Mouse (Mus musculus) hindbrain, embryonic 11.5 days (tissue): Measurements from ENCODE around the gene Gm26602. TPM values are rescaled to one million over a fixed set of nuclear protein-coding genes. Genes with fewer than 3 reads are reported as not detected.
A peak's percentile ranks its signal among the peaks of the same experiment; 100 is the strongest.
"Not testable (repeated sequence)": the region's sequence is repeated elsewhere in the genome, so short reads cannot be mapped to it uniquely, and the experiment has no call there.

Experiments used
- ATAC-seq: fragments of 200-750 bp; cut with Nextera tagmentation; 2 replicates; pipeline ENCODE4 v1.8.0; 2017; ENCODE audit warnings: mild to moderate bottlenecking, moderate TSS enrichment, moderate library complexity; ENCODE audit not compliant: low FRiP score
- DNase-seq: peaks from one replicate; pipeline ENCODE4 v3.0.0-alpha.2; 2015; ENCODE audit warnings: low spot score
- H3K27ac ChIP-seq: fragments of 300-500 bp; sonication (generic); 2 replicates; pipeline ENCODE4 v1.5.1; 2014; ENCODE audit warnings: mild to moderate bottlenecking, low read depth, low read length
- H3K27me3 ChIP-seq: fragments of 300-500 bp; sonication (generic); 2 replicates; pipeline ENCODE4 v1.6.1; 2014; ENCODE audit warnings: mild to moderate bottlenecking, low read length, moderate library complexity, mixed read lengths; ENCODE audit not compliant: control insufficient read depth, insufficient read depth
- H3K36me3 ChIP-seq: fragments of 300-500 bp; sonication (generic); 2 replicates; pipeline ENCODE4 v1.6.1; 2014; ENCODE audit warnings: mild to moderate bottlenecking, low read length, moderate library complexity, mixed read lengths; ENCODE audit not compliant: control insufficient read depth, insufficient read depth
- H3K4me1 ChIP-seq: fragments of 300-500 bp; sonication (generic); replicated peaks from 2 replicates; pipeline ENCODE4 v1.6.1; 2014; ENCODE audit warnings: low read length, mixed read lengths; ENCODE audit not compliant: control insufficient read depth, insufficient read depth
- H3K4me2 ChIP-seq: fragments of 300-500 bp; sonication (generic); replicated peaks from 2 replicates; pipeline ENCODE4 v1.6.1; 2014; ENCODE audit warnings: mild to moderate bottlenecking, low read depth, low read length
- H3K4me3 ChIP-seq: fragments of 300-500 bp; sonication (generic); 2 replicates; pipeline ENCODE4 v1.5.1; 2014; ENCODE audit warnings: low read depth, low read length
- H3K9ac ChIP-seq: fragments of 300-500 bp; sonication (generic); 2 replicates; pipeline ENCODE4 v1.6.1; 2014; ENCODE audit warnings: low read depth, low read length
- H3K9me3 ChIP-seq: fragments of 300-500 bp; sonication (generic); 2 replicates; pipeline ENCODE4 v1.6.1; 2016; ENCODE audit warnings: low read length; ENCODE audit not compliant: control insufficient read depth
- WGBS: fragments of 180-500 bp; shearing (Covaris S2); extraction: QIAGEN DNeasy Blood & Tissue Kit; methylation state at CpG from one replicate; pipeline ENCODE4 v1.1.7; 2014; 5-methylcytosine and 5-hydroxymethylcytosine counted together
- polyA plus RNA-seq: library from polyadenylated mRNA; unstranded; fragments of >200 nt; fragmentation: Nextera tagmentation; extraction: Ambion mirVana; gene quantifications from 2 replicates; pipeline ENCODE4 v1.2.1, GENCODE M21; 2014

Gm26602 gene
- polyA plus RNA-seq, 1 experiment from 2014 or later = 25.3 TPM

DNA sequence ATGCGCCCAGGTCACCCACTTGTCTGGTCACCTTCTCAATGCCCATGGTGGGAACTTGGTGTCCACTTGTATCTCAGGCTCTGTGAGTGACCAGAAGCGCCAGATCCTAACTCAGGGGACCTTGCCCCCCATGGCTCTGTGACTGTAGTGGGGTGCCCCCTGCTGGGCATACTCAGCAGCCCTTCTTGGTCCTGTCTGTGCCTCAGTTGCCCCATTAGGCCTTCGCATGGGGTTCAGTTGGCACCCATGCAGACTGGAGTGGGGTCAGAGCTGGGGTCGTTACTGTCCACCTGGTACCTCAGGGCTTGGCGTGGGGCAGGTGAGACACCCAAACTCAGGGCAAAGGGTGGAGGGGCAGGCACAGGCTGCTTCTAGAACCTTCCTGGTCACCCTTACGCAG is 43.3 kb downstream of the Gm26602 start:
- H3K9me3 ChIP-seq = no peaks in the 10 kb centered on the region
- H3K4me2 ChIP-seq = no peak overlapping the region
- H3K4me1 ChIP-seq = no peaks in the 10 kb centered on the region
- no peaks in the 10 kb centered on the region for H3K27me3 ChIP-seq
- no peak overlapping the region for H3K9ac ChIP-seq
- no peak overlapping the region for H3K4me3 ChIP-seq
- no peak overlapping the region for H3K27ac ChIP-seq
- H3K36me3 ChIP-seq = 0 out of 2 replicates have a peak, but pooled peaks cover 6% of the 10 kb centered on the region
- DNase-seq = no peak
- no peak for ATAC-seq
- 86% methylated on average over 6 of the region's 6 CpGs for WGBS

DNA sequence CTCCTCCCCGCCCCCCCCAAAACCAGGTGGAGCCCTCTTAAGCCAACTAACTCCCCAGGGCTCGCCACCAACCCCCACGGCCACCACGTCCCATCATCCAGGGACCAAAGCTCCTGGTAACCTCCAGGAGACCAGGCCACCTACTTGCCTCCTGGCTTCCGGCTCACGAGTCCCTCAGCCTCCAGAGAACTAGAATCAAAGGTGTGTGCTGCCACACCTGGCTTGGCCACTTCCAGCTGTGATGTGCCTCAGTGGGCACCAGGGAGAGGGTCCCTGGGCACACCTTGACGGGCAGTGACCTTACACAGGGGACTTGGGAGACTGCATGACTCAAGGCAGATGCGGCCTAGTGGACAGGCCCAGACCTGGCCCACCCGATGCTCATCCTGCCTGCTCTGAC is 45.0 kb downstream of the Gm26602 start:
- DNase-seq (no peak), ATAC-seq (no peak)
- WGBS = 77% methylated on average over 9 of the region's 9 CpGs
- Histone ChIP-seq H3K4me2 (no peak overlapping the region), H3K27ac (no peak overlapping the region), H3K9me3 (no peaks in the 10 kb centered on the region), H3K4me3 (no peak overlapping the region), H3K27me3 (no peaks in the 10 kb centered on the region), H3K4me1 (peaks cover 2% of the 10 kb centered on the region; the same call in 1 of the 2 replicates), H3K9ac (no peak overlapping the region), H3K36me3 (0 out of 2 replicates have a peak, but pooled peaks cover 6% of the 10 kb centered on the region)

DNA sequence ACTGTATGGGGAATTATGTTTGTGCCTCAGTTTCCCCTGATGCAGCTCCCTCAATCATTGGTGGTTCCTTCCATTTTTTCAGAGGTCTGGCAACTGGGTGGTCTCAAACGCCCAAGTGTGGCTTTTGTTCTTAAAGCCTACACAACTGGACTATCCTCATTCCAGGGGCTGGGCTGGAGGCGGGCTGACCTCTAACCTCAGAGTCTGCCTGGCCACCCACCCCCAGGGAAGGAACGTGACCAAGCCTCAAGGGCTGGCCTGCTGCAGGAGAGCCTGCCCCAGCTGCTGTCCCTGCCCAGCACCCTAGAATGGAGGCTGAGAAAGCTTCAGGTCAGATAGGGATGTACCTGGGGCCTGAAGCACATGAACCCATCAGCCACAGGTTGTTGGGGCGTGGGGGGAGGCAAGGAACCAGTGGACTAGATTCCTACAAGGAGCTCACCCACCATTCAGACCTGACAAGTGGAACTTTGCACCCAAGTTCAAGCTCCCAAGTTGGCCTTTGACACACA is 46.0 kb downstream of the Gm26602 start:
- H3K4me1 ChIP-seq = peaks cover 6% of the 10 kb centered on the region; the same call in 1 of the 2 replicates
- H3K4me2 ChIP-seq = no peak overlapping the region
- H3K4me3 ChIP-seq = no peak overlapping the region
- DNase-seq (no peak), ATAC-seq (no peak)
- no peak overlapping the region for H3K27ac ChIP-seq
- H3K9me3 ChIP-seq = no peaks in the 10 kb centered on the region
- 19% methylated on average over 4 of the region's 4 CpGs for WGBS
- no peaks in the 10 kb centered on the region for H3K27me3 ChIP-seq
- H3K36me3 ChIP-seq = 0 out of 2 replicates have a peak, but pooled peaks cover 4% of the 10 kb centered on the region
- H3K9ac ChIP-seq = no peak overlapping the region

DNA sequence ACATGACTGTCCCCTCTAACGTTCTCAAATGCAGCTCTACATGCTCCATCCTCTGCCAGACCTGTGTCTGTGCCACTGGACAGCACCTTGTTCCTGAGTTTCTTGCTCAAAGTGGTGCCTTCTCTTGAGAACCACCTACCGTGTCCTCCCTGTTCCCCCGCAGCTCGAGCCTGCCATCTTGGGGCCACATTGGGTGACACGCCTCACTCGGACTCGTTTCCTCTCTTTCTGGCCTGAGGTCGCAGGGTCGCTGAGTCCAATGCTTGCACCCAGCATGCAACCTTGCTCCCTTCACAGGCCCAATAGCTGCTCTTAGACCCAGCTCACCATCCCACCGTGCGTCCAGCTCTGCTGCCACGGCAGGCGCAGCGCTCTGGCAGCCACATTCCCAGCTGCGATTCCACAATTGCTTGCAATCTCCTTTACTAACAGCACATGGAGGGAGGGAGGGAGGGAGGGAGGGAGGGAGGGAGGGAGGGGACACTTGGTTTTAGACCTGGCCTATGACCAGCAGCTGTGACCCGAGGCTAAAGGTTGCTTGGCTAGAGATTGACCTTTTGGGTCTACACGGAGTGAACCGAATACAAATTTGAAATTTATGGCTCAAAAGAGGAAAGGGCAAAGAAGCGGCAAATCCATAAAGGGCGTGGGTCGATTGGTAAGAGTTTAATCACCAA is 47.6 kb downstream of the Gm26602 start:
- Histone ChIP-seq H3K36me3 (peaks cover 6% of the 10 kb centered on the region; the same call in 1 of the 2 replicates), H3K4me2 (no peak overlapping the region), H3K27ac (no peak overlapping the region), H3K9me3 (no peaks in the 10 kb centered on the region), H3K9ac (no peak overlapping the region), H3K4me1 (peaks cover 6% of the 10 kb centered on the region; the same call in 1 of the 2 replicates), H3K27me3 (no peaks in the 10 kb centered on the region), H3K4me3 (no peak overlapping the region)
- no peak for ATAC-seq
- peak; percentile 80 for DNase-seq
- 12% methylated on average over 21 of the region's 21 CpGs for whole genome bisulfite sequencing

DNA sequence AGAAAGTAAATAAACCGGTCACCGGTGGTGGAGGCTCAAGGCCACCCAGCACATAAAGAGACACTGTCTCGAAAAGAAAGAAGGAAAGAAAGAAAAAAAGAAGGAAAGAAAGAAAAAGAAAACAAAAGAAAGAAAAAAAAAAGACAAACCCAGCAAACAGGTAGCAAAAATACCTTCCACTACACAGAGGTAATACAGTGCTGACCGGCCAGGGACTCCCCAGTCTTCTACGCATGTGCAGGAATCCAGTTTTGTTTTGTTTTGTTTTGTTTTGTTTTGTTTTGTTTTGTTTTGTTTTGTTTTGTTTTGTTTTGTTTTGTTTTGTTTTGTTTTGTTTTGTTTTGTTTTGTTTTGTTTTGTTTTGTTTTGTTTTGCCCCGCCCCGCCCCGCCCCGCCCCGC is 48.8 kb downstream of the Gm26602 start:
- not testable (repeated sequence) for H3K27me3 ChIP-seq, H3K4me2 ChIP-seq, H3K4me3 ChIP-seq, DNase-seq, H3K9me3 ChIP-seq, H3K27ac ChIP-seq, H3K9ac ChIP-seq, H3K36me3 ChIP-seq, H3K4me1 ChIP-seq
- WGBS = 38% methylated on average over 9 of the region's 10 CpGs
- ATAC-seq = peak; percentile 52; the same call in 1 of the 2 replicates

DNA sequence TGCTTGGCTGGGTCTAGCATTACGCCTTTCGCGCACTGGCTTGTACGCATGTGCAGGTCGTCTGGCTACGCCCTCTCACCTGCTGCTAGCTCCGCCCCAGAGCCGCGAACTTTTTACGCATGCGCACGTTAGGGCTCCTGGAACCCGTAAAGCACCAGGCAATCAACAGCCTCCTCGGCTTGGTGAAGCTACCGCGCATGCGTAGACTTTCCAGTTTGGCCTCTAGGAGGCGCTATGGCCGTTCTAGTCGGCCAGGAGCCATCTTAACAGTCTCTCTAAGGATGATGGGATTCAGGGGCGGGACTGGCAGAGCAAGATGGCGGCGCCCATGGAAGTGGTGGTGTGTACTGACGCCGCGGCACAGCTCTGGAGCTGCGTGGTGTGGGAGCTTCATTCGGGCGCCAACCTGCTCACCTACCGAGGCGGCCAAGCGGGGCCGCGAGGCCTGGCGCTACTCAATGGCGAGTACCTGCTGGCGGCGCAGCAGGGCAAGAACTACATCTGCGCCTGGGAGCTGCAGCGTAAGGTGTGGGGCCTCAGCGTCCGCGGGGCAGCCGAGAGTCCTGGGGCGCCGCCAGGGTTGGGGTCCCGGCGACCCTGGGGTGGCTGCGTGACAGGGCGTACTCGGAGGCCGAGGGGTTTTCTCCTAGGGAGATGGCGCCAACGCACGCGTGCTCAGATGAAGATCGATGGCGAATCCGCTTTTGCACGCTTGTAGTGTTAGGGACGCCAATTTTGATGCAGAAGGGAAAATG is 49.4 kb downstream of the Gm26602 start, which contains the start of gene Wdr18:
Wdr18 (plus strand) TSS at position 306 of the 755 bp plus-strand sequence.
- ATAC-seq (peak; percentile 96), DNase-seq (peak; percentile 100)
- H3K36me3 ChIP-seq = peaks cover 9% of the 10 kb centered on the region; the same call in 1 of the 2 replicates
- WGBS = 1% methylated on average over 61 of the region's 61 CpGs
- H3K4me2 ChIP-seq = peak within 1 kb of the TSS; percentile 81
- H3K4me1 ChIP-seq = peaks cover 6% of the 10 kb centered on the region; the same call in 1 of the 2 replicates
- H3K27ac ChIP-seq = peak within 1 kb of the TSS; percentile 62; the same call in 1 of the 2 replicates
- H3K27me3 ChIP-seq = no peaks in the 10 kb centered on the region
- no peaks in the 10 kb centered on the region for H3K9me3 ChIP-seq
- H3K4me3 ChIP-seq = peak within 1 kb of the TSS; percentile 98
- peak within 1 kb of the TSS; percentile 79 for H3K9ac ChIP-seq

Other genes starting within 250 kb of the Gm26602 start
- gene Madcam1, start 246.3 kb upstream of the Gm26602 start, polyA plus RNA-seq = 1.1 and 1.6 TPM in 2 replicates
- gene Tpgs1, start 241.5 kb upstream of the Gm26602 start, polyA plus RNA-seq = 69.6 and 70.8 TPM in 2 replicates
- gene Cdc34, start 228.7 kb upstream of the Gm26602 start, polyA plus RNA-seq = 153 and 159 TPM in 2 replicates
- 0.42 and 0.73 TPM in 2 replicates for gene Gzmm, start 221.8 kb upstream of the Gm26602 start, polyA plus RNA-seq
- 595 and 605 TPM in 2 replicates for gene Bsg, start 206.4 kb upstream of the Gm26602 start, polyA plus RNA-seq
- 0.15 and 0.20 TPM in 2 replicates for gene Hcn2, start 194.2 kb upstream of the Gm26602 start, polyA plus RNA-seq
- 23.5 and 26.8 TPM in 2 replicates for gene Polrmt, start 164.3 kb upstream of the Gm26602 start, polyA plus RNA-seq
- 0.18 and 0.48 TPM in 2 replicates for gene Fgf22, start 155.8 kb upstream of the Gm26602 start, polyA plus RNA-seq
- gene Rnf126, start 143.9 kb upstream of the Gm26602 start, polyA plus RNA-seq = 79.4 and 80.5 TPM in 2 replicates
- 1.5 TPM in 2 replicates for gene Fstl3, start 133.6 kb upstream of the Gm26602 start, polyA plus RNA-seq
- gene Prss57, start 119.9 kb upstream of the Gm26602 start, polyA plus RNA-seq = 0.13 TPM in 1 of 2 replicates, not detected in the other
- 129 and 132 TPM in 2 replicates for gene Palm, start 117.3 kb upstream of the Gm26602 start, polyA plus RNA-seq
- gene Misp, start 89.9 kb upstream of the Gm26602 start, polyA plus RNA-seq = 0.59 and 0.69 TPM in 2 replicates
- gene Ptbp1, start 56.4 kb upstream of the Gm26602 start, polyA plus RNA-seq = 141 and 152 TPM in 2 replicates
- 9.4 and 10.5 TPM in 2 replicates for gene Prtn3, start 36.4 kb upstream of the Gm26602 start, polyA plus RNA-seq
- 129 and 150 TPM in 2 replicates for gene Plppr3, start 36.2 kb upstream of the Gm26602 start, polyA plus RNA-seq
- gene Elane, start 24.6 kb upstream of the Gm26602 start, polyA plus RNA-seq = 0.67 TPM in 1 of 2 replicates, not detected in the other
- gene Cfd, start 20.0 kb upstream of the Gm26602 start, polyA plus RNA-seq = not detected in 2 replicates
- 33.7 and 41.8 TPM in 2 replicates for gene Med16, start 1.9 kb upstream of the Gm26602 start, polyA plus RNA-seq
- 0.26 and 0.36 TPM in 2 replicates for gene Kiss1r, start 6.1 kb downstream of the Gm26602 start, polyA plus RNA-seq
- gene R3hdm4, start 10.4 kb downstream of the Gm26602 start, polyA plus RNA-seq = 131 and 139 TPM in 2 replicates
- 4.9 and 9.0 TPM in 2 replicates for gene Arid3a, start 16.2 kb downstream of the Gm26602 start, polyA plus RNA-seq
- gene Wdr18, start 49.3 kb downstream of the Gm26602 start, polyA plus RNA-seq = 94.7 and 102 TPM in 2 replicates
- 0.29 and 0.49 TPM in 2 replicates for gene Grin3b, start 59.9 kb downstream of the Gm26602 start, polyA plus RNA-seq
- gene Tmem259, start 73.5 kb downstream of the Gm26602 start, polyA plus RNA-seq = 14.6 and 16.1 TPM in 2 replicates
- gene Cnn2, start 77.7 kb downstream of the Gm26602 start, polyA plus RNA-seq = 180 and 221 TPM in 2 replicates
- 2.6 TPM in 2 replicates for gene Abca7, start 85.6 kb downstream of the Gm26602 start, polyA plus RNA-seq
- 4.1 and 4.3 TPM in 2 replicates for gene Arhgap45, start 105.8 kb downstream of the Gm26602 start, polyA plus RNA-seq
- 215 and 222 TPM in 2 replicates for gene Polr2e, start 128.9 kb downstream of the Gm26602 start, polyA plus RNA-seq
- gene Gpx4, start 136.3 kb downstream of the Gm26602 start, polyA plus RNA-seq = 543 and 552 TPM in 2 replicates
- gene Sbno2, start 194.7 kb downstream of the Gm26602 start, polyA plus RNA-seq = 8.0 and 9.5 TPM in 2 replicates
- 21.3 and 26.8 TPM in 2 replicates for gene Stk11, start 204.9 kb downstream of the Gm26602 start, polyA plus RNA-seq
- gene Atp5d, start 227.8 kb downstream of the Gm26602 start, polyA plus RNA-seq = 364 and 371 TPM in 2 replicates
- gene Cbarp, start 230.0 kb downstream of the Gm26602 start, polyA plus RNA-seq = 15.1 and 16.7 TPM in 2 replicates
- 66.7 and 67.1 TPM in 2 replicates for gene Midn, start 237.4 kb downstream of the Gm26602 start, polyA plus RNA-seq